Mouse (Mus musculus): ENCODE measurements around the gene Olfr1377.
"Not testable (repeated sequence)": the region's sequence is repeated elsewhere in the genome, so short reads cannot be mapped to it uniquely, and the experiment has no call there.

The Olfr1377 gene

GRCm38 (mm10) chr11:50981667-50982066 lies at the start of gene Olfr1377:
Gene Olfr1377 (plus strand): TSS chr11:50981967.
- DNase-seq (ENCODE audit: low spot score in 2 of 2) = no peak

GRCm38 (mm10) chr11:50932040-50932439 lies 49.7 kb upstream of the Olfr1377 start:
- DNase-seq (ENCODE audit: low spot score in 2 of 2) = no peak

- DNase-seq (ENCODE audit: low spot score in 2 of 2) = no peak
These were observed 43.3 kb upstream of the Olfr1377 start for GRCm38 (mm10) chr11:50938435-50938834.

- DNase-seq (ENCODE audit: low spot score in 2 of 2) = peak in 1 of 2 experiments; percentile 39
These were observed 42.0 kb upstream of the Olfr1377 start for GRCm38 (mm10) chr11:50939621-50940366.

GRCm38 (mm10) chr11:50942386-50942785 lies 39.4 kb upstream of the Olfr1377 start:
- no peak for DNase-seq (ENCODE audit: low spot score in 2 of 2)

GRCm38 (mm10) chr11:50943506-50943905 lies 38.3 kb upstream of the Olfr1377 start, which contains the start of gene 4933414I15Rik:
Gene 4933414I15Rik (minus strand): TSS chr11:50943765.
- DNase-seq (ENCODE audit: low spot score in 2 of 2) = no peak

- peak; percentile 32 to 34 for DNase-seq (ENCODE audit: low spot score in 2 of 2)
These were observed 29.5 kb upstream of the Olfr1377 start for GRCm38 (mm10) chr11:50952290-50952689.

- no peak for DNase-seq (ENCODE audit: low spot score in 2 of 2)
These were observed 28.1 kb upstream of the Olfr1377 start, which contains the start of gene Prop1 for GRCm38 (mm10) chr11:50953665-50954064. Gene Prop1 (minus strand): TSS chr11:50953765.

GRCm38 (mm10) chr11:50964886-50965285 lies 16.9 kb upstream of the Olfr1377 start:
- no peak for DNase-seq (ENCODE audit: low spot score in 2 of 2)

- DNase-seq (ENCODE audit: low spot score in 2 of 2) = no peak
These were observed 15.5 kb upstream of the Olfr1377 start, which contains the start of gene Olfr1378 for GRCm38 (mm10) chr11:50966230-50966629. Gene Olfr1378 (plus strand): TSS chr11:50966530.

- DNase-seq (ENCODE audit: low spot score in 2 of 2) = no peak
These were observed 4.6 kb upstream of the Olfr1377 start for GRCm38 (mm10) chr11:50977216-50977615.

- DNase-seq (ENCODE audit: low spot score in 2 of 2) = no peak
These were observed 21.5 kb downstream of the Olfr1377 start, which contains the start of gene Olfr51 for GRCm38 (mm10) chr11:51003296-51003695. Gene Olfr51 (plus strand): TSS chr11:51003596.

GRCm38 (mm10) chr11:51011821-51012220 lies 30.1 kb downstream of the Olfr1377 start:
- DNase-seq (ENCODE audit: low spot score in 2 of 2) = no peak

- DNase-seq (ENCODE audit: low spot score in 2 of 2) = no peak
These were observed 32.2 kb downstream of the Olfr1377 start, which contains the start of gene Olfr54 for GRCm38 (mm10) chr11:51013936-51014335. Gene Olfr54 (plus strand): TSS chr11:51014236.

- no peak for DNase-seq (ENCODE audit: low spot score in 2 of 2)
These were observed 34.6 kb downstream of the Olfr1377 start for GRCm38 (mm10) chr11:51016341-51016740.

- DNase-seq (ENCODE audit: low spot score in 2 of 2) = not testable (repeated sequence)
These were observed 45.0 kb downstream of the Olfr1377 start for GRCm38 (mm10) chr11:51026811-51027210.

GRCm38 (mm10) chr11:51029381-51029780 lies 47.6 kb downstream of the Olfr1377 start:
- not testable (repeated sequence) for DNase-seq (ENCODE audit: low spot score in 2 of 2)

GRCm38 (mm10) chr11:51030225-51030624 lies 48.5 kb downstream of the Olfr1377 start:
- DNase-seq (ENCODE audit: low spot score in 2 of 2) = no peak

GRCm38 (mm10) chr11:51032851-51033250 lies 51.1 kb downstream of the Olfr1377 start:
- no peak for DNase-seq (ENCODE audit: low spot score in 2 of 2)

GRCm38 (mm10) chr11:51034141-51034540 lies 52.4 kb downstream of the Olfr1377 start:
- DNase-seq (ENCODE audit: low spot score in 2 of 2) = not testable (repeated sequence)

GRCm38 (mm10) chr11:51035951-51036350 lies 54.2 kb downstream of the Olfr1377 start:
- no peak for DNase-seq (ENCODE audit: low spot score in 2 of 2)
